Mouse (Mus musculus): ENCODE measurements around the gene Lpar3. TPM values are rescaled to one million over a fixed set of nuclear protein-coding genes. Genes with fewer than 3 reads are reported as not detected.

Lpar3 gene
- total RNA-seq (2021) (under 1 TPM; 0.10 to 0.12 TPM), polyA plus RNA-seq (2012; rRNA removed) (0.39 and 0.76 TPM in 2 replicates)
- long read RNA-seq: 0 reads

GRCm38 (mm10) chr3:146220776-146221486 lies at the start of gene Lpar3:
Lpar3 (plus strand) TSS chr3:146220963.
- DNase-seq: peak; percentile 83

- no peak for DNase-seq
Observed at GRCm38 (mm10) chr3:146173030-146173429, 47.7 kb upstream of the Lpar3 start.

GRCm38 (mm10) chr3:146174215-146174614 lies 46.5 kb upstream of the Lpar3 start:
- no peak for DNase-seq

- no peak for DNase-seq
Observed at GRCm38 (mm10) chr3:146177295-146177694, 43.5 kb upstream of the Lpar3 start.

- DNase-seq: peak; percentile 73
Observed at GRCm38 (mm10) chr3:146177748-146178582, 42.8 kb upstream of the Lpar3 start.

- no peak for DNase-seq
Observed at GRCm38 (mm10) chr3:146180341-146180740, 40.4 kb upstream of the Lpar3 start.

GRCm38 (mm10) chr3:146180986-146181385 lies 39.8 kb upstream of the Lpar3 start:
- DNase-seq: peak; percentile 50

GRCm38 (mm10) chr3:146184992-146185657 lies 35.6 kb upstream of the Lpar3 start:
- peak; percentile 71 for DNase-seq

- no peak for DNase-seq
Observed at GRCm38 (mm10) chr3:146186033-146186432, 34.7 kb upstream of the Lpar3 start.

- DNase-seq: no peak
Observed at GRCm38 (mm10) chr3:146189933-146190332, 30.8 kb upstream of the Lpar3 start.

GRCm38 (mm10) chr3:146192507-146192906 lies 28.3 kb upstream of the Lpar3 start:
- DNase-seq: no peak

GRCm38 (mm10) chr3:146195153-146195552 lies 25.6 kb upstream of the Lpar3 start:
- no peak for DNase-seq

GRCm38 (mm10) chr3:146196301-146196700 lies 24.5 kb upstream of the Lpar3 start:
- DNase-seq: no peak

- DNase-seq: no peak
Observed at GRCm38 (mm10) chr3:146196780-146197743, 23.7 kb upstream of the Lpar3 start.

GRCm38 (mm10) chr3:146197785-146198184 lies 23.0 kb upstream of the Lpar3 start:
- DNase-seq: no peak

- DNase-seq: no peak
Observed at GRCm38 (mm10) chr3:146198803-146199481, 21.8 kb upstream of the Lpar3 start.

GRCm38 (mm10) chr3:146199486-146199885 lies 21.3 kb upstream of the Lpar3 start:
- no peak for DNase-seq

- DNase-seq: no peak
Observed at GRCm38 (mm10) chr3:146204375-146204774, 16.4 kb upstream of the Lpar3 start.

- no peak for DNase-seq
Observed at GRCm38 (mm10) chr3:146205305-146205704, 15.5 kb upstream of the Lpar3 start.

GRCm38 (mm10) chr3:146206635-146207034 lies 14.1 kb upstream of the Lpar3 start:
- no peak for DNase-seq

GRCm38 (mm10) chr3:146207440-146207839 lies 13.3 kb upstream of the Lpar3 start:
- no peak for DNase-seq

Measured in adrenal gland, adult 2 months (tissue).